Mouse (Mus musculus): ENCODE measurements around the gene Glt8d1. TPM values are rescaled to one million over a fixed set of nuclear protein-coding genes. Genes with fewer than 3 reads are reported as not detected.

The Glt8d1 gene
- total RNA-seq, 4 experiments from 2014 or later, result 10.6 to 12.5 (median 11.8) TPM

Other genes starting within 250 kb of the Glt8d1 start
- gene Tmem110, start 175.8 kb upstream of the Glt8d1 start, total RNA-seq (2022), result 10 to 100 TPM in 1 of 4 experiments, 1 to 10 TPM in 3; 6.3 to 10.6 (median 7.2) TPM
- 100 to 1,000 TPM in 1 of 4 experiments, 10 to 100 TPM in 3; 54.5 to 111 (median 61.6) TPM for gene Mustn1, start 122.2 kb upstream of the Glt8d1 start, total RNA-seq (2022)
- gene Itih4, start 114.9 kb upstream of the Glt8d1 start, total RNA-seq (2022), result under 1 TPM in 1 of 4 experiments, not detected in 3; 0.48 TPM
- under 1 TPM in 3 of 4 experiments, not detected in 1; 0.15 to 0.51 (median 0.40) TPM for gene Itih3, start 77.6 kb upstream of the Glt8d1 start, total RNA-seq (2022)
- under 1 TPM in 1 of 4 experiments, not detected in 3; 0.11 TPM for gene Itih1, start 58.1 kb upstream of the Glt8d1 start, total RNA-seq (2022)
- 1 to 10 TPM; 3.5 to 4.5 (median 4.0) TPM for gene Nek4, start 50.0 kb upstream of the Glt8d1 start, total RNA-seq (2022)
- gene Spcs1, start 272 bp downstream of the Glt8d1 start, total RNA-seq (2022), result 100 to 1,000 TPM; 121 to 132 (median 130) TPM
- 10 to 100 TPM; 38.3 to 45.6 (median 39.8) TPM for gene Pbrm1, start 17.7 kb downstream of the Glt8d1 start, total RNA-seq (2022)
- 10 to 100 TPM; 25.7 to 35.9 (median 30.8) TPM for gene Gnl3, start 17.8 kb downstream of the Glt8d1 start, total RNA-seq (2022)
- gene Smim4, start 127.6 kb downstream of the Glt8d1 start, total RNA-seq (2022), result 10 to 100 TPM; 26.8 to 40.5 (median 34.1) TPM
- 1 to 10 TPM in 1 of 4 experiments, under 1 TPM in 3; 0.32 to 1.1 (median 0.74) TPM for gene Nt5dc2, start 129.7 kb downstream of the Glt8d1 start, total RNA-seq (2022)
- gene Stab1, start 167.2 kb downstream of the Glt8d1 start, total RNA-seq (2022), result 1 to 10 TPM; 5.0 to 9.9 (median 6.0) TPM
- gene Tnnc1, start 206.9 kb downstream of the Glt8d1 start, total RNA-seq (2022), result 100 to 1,000 TPM; 451 to 634 (median 529) TPM
- 10 to 100 TPM; 49.1 to 60.3 (median 53.8) TPM for gene Nisch, start 215.5 kb downstream of the Glt8d1 start, total RNA-seq (2022)
- gene Sema3g, start 216.5 kb downstream of the Glt8d1 start, total RNA-seq (2022), result 1 to 10 TPM; 3.8 to 4.9 (median 4.5) TPM
- gene Phf7, start 249.9 kb downstream of the Glt8d1 start, total RNA-seq (2022), result 10 to 100 TPM; 11.2 to 11.7 (median 11.6) TPM